Mouse (Mus musculus) B cell, adult 2 months (primary cell): ENCODE results near the gene Rbbp5.

Source experiments
- DNase-seq, 2 experiments: peaks; one replicate each; pipeline ENCODE4 v3.0.0; 2022

The Rbbp5 gene

DNA sequence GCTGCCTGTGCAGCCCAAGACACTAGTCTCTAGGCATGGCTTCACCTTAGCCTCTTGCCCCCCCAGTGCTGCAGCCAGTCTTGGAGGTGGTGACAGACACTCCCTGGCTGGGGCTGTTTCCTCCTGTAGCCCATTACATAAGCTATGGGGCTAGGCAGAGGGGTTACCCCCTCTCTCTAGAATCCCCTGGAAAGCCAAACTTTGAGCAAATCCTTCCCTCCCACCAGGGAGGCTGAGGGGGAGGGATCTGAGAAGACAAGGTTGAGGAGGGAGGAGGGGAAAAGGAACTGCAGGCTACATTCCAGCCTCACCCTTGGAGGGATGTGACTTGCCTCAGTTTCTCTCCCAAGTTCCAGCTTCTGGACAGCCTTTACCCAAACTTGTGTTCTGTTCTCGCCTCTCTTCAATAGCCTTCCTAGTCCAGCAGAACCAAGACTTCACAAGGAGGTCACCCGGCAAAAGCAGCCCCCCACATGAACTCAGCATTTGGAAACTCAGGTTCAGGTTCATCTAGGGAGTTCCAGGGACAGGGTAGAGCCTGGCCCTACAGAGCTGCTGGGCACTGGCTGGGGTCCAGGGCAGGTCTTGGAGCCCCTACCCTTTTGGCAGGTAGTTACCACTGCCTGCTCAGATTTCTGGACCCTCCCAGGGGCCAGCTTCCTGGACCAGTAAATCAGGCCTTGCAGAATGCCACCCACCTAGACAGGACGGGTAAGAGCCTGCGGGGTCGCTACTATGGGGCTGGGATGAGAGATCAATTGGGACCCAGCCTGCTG, 64.8 kb downstream of the Rbbp5 start:
- no peak for DNase-seq

DNA sequence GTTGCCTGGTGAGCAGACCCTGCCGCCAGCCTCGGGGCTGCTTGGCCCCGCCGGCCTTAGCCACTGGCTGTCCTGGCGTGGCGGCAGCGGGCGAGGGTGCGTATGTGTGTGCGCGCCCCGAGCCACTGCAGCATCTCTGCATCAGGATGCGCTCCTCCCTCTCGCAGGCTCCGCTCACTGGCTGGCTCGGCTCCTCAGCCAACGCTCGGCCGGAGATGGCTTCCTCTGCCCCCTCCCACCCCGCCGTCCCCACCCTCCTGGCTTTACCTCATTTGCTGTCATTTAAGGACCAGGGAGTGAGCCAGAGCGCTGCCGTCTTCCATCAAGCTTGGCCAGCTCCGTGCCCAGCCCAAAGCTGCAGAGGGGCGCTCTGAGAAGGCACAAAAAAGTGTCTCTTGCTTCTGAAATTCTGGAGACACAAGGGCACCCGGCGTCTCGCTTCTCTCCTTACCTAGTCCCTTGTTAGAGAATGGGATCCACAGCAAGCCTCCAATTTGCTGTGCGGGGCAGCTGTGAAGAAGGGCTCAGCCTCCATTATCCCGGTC, 65.7 kb downstream of the Rbbp5 start, which contains the start of gene Cntn2:
Gene Cntn2, minus strand, starts transcription at position 495 of the 545 bp plus-strand sequence.
- peak in 1 of 2 experiments; percentile 26 for DNase-seq

DNA sequence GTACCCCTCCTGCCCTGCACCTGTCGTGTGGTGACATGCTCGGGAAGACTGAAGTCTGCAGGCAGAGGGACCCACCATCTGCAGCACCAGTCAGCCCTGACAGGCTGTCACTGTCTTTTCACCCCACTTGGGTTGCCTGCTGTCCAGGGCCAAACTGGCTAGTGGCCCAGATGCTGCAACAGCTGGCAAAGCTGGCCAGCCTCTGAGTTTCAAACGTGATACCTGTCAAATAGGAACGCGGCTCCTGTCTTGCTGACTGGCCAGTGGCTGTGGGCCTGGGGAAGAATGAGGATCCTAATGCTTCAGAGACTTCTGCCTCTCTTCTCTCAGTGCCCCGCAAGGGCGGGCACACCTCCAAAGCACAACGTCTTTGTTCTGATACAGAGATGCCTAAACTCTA, 66.6 kb downstream of the Rbbp5 start:
- DNase-seq, result no peak
